Mouse (Mus musculus) T-helper 1 cell (primary cell): ENCODE results near the gene Trip6.

Experiments
- in situ Hi-C: fragments of 300-600 bp; cut with MboI, MseI; formaldehyde crosslinking; loops from one replicate; pipeline ENCODE4 v1.15.1; 2025; ENCODE audit warnings: high pct_unique_total_duplicates

The Trip6 gene

DNA sequence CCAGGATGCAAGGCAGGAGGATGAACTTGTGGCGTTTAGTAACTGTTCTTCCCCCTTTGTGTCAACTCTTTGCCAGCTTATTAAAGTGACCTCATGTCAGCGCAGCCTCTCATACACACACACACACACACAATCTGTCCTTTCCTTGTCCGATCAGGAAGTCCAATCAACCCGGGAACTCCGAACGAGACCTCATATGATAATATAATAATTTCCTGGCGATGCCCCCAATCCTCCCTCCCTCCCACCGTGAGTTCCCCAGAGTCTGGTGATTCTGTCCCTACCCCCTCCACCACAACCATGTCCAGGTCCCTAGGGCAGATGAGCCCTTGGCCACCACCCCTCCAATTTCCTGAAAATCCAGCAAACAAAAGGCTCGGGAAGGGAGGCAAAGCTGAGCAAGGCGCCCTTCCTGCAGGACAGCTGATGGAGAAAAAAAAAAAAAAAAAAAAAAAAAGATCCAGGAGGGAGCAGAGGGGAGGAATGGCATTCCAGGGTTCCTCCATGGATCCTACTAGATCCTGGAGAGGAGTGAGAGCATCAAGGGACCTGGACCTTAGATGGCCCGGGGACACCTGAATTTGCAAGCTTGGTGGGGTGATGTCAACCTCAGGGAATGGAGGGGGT, 24.6 kb upstream of the Trip6 start:
- in situ Hi-C loops: no loop called here

DNA sequence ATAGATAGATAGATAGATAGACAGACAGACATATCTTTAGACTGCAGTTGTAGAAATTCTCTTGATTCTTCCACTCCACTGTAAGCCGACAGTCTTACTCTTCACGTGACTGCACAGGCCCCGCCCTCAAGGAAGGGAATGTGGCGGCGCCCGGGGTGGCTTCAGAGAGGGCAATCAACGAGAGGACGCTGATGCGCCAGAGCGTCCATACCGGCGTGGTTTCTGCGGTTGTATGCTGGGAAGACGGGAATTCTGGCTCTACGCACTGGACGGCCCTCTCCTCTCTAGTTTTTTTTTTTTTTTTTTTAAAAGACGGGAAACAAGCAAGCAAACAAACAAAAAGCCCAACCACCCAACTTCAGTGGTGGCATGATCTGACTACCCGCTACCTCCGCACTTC, 24.1 kb upstream of the Trip6 start:
- in situ Hi-C loops: no loop called here

DNA sequence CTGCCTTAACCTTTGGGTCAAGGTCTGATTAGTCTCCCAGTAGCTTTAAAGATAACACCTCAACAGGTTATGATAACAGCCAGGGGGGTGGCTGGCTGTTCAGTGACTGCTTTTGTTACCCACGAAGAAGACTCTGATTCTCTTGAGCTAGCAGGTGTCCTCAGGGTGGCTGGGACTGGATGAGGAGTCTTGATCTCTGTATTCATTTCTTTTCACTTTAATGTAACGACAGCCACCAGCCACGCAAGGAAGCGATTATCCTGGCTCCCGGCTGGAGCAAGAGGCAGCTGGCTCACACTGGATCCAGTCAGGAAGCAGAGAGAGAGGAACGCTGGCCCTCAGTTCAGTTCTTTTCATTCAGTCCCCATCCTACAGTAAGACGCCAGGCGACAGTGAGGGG, 23.0 kb upstream of the Trip6 start:
- in situ Hi-C loops: no loop called here

DNA sequence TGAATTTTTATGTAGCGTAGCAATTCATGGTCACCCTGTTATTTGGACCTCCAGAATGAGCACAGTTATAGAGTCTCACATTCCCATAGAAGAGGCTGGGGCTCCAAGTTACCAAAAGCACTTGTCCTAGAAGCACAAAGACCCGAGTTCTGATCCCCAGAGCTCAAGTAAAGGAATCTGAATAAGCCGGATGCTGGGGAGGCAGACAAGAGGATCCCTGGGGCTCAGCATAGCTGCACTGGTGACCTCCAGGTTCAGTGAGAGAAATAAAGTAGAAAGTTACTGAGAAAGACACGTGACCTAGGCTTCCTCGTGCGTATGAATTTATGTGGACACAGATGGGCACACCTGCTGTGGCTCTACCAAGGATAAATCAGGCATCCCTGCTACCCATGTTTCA, 20.9 kb upstream of the Trip6 start:
- in situ Hi-C loops: no loop called here

DNA sequence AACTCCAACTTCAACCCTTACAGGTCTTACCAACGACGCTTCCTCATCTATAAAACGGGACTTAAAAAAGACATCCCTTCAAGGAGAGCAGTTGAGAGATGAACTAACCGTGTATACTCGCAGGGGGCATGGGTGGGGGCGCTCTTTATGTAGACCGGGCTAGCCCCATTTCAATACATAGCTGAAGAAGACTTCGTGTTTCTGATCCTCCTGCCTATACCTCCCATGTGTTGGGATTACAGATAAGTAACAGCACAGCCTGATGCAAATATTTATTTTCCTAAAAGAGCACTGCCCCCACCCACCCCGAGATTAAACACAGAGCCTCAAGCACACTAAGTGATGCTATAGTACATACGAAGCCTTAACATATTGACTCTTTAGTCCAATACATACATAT, 20.1 kb upstream of the Trip6 start:
- in situ Hi-C loops: no loop called here

DNA sequence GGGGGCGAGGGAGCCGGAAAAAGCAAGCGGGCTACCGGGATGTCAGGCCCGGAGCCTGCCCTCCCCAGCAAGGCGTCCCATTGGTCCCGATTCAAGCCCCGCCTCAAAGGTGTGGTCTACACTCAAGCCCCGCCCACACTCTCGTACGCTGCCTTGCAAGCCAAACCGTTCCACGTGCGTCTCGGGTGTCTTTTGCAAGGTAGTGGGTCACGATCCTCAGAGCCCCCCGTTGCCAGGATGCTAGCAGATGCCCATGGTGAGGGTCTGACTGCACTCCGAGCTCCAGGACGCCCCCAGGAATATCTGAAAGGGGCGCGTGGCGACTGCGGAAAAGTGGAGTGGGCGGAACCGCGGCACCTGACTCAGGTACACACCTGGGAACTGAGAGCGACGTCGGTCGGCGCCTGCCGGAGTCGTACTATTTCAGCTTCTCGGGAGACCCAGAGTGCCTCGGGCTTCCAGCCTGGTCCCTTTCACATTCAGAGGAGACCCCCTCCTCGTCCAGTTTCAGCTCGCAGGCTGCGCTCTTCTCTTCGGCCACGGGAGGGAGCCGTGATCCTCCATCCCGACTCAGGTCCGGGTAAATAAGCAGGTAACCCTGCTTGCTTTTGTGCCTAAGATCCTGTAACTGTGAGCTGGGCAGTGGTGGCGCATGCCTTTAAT, 19.4 kb upstream of the Trip6 start, which contains the start of gene Slc12a9:
Gene Slc12a9, minus strand, starts transcription at position 86 of the 663 bp plus-strand sequence.
- in situ Hi-C loops: no loop called here

- in situ Hi-C loops: no loop called here
Observed at GRCm38 (mm10) chr5:137332857-137333511, 18.8 kb upstream of the Trip6 start.

- in situ Hi-C loops: no loop called here
Observed at GRCm38 (mm10) chr5:137330910-137331309, 16.7 kb upstream of the Trip6 start.

DNA sequence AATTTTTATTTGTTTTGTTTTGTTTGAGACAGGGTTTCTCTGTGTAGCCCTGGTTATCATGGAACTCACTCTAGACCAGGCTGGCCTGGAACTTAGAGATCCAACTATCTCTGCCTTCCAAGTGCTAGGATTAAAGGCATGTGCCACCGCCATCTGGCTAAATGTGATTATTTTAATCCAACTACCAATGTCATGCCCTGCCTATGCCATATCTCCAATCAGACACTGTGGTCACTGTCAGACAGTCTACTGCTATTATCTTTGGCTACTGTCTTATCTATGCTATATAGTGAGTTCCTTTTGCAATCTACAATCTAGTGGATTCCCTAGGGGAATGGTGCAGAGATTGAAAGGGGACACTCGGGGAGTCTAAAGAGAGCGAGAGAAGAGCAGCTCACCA, 6.8 kb upstream of the Trip6 start:
- in situ Hi-C loops: loop anchor here (25.0 kb wide), 1 partner anchor 841 kb away; the partner anchor contains the start of genes Ap4m1, Cops6, Mcm7 and Zfp113

- in situ Hi-C loops: loop anchor here (25.0 kb wide), 1 partner anchor 844 kb away; the partner anchor contains the start of genes Ap4m1, Cops6, Mcm7 and Zfp113
Observed at GRCm38 (mm10) chr5:137318570-137318969, 4.4 kb upstream of the Trip6 start.

GRCm38 (mm10) chr5:137317361-137317760, 3.2 kb upstream of the Trip6 start:
- in situ Hi-C loops: loop anchor here (25.0 kb wide), 1 partner anchor 845 kb away; the partner anchor contains the start of genes Ap4m1, Cops6, Mcm7 and Zfp113

DNA sequence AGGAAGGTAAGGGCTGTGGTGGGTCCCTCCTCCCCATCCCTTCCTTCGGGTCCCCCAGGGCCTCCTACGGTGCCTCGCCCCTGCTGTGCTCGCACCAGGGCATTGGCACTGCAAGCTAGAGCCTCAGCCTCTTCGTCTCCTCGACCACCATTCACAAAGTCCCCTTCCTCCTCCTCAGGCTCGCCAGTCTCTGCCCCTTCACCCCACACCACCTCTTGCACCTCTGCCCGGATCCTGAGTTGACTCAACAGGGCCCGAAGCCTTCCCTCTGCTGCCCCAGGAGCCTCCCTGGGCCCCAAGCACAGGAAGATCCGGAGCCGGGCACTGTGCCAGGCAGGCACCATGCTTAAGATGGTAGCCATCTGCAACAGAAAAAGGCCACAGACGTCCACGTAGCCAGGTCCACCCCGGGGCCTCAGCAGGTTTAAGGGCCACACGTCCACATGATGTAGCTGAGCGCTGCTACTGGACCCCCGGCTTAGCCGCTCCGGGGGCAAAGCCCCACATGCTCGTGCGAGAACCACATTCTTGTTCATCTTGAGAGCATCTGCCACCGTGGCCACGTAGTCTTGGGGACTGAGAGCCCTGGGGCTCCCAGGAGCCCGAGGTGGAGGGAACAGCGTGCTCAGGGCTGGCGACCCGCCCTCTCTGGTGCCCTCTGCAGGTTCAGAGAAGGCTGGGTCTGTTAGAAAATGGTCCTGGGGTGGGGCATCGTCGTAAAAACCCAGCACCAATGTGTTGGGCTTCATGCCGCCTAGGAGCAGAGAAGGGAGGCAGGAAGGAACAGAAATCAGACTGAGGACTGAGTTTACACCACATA, 1.1 kb upstream of the Trip6 start:
- in situ Hi-C loops: loop anchor here (25.0 kb wide), 1 partner anchor 847 kb away; the partner anchor contains the start of genes Ap4m1, Cops6, Mcm7 and Zfp113

- in situ Hi-C loops: loop anchor here (25.0 kb wide), 1 partner anchor 849 kb away; the partner anchor contains the start of genes Ap4m1, Cops6, Mcm7 and Zfp113
Observed at GRCm38 (mm10) chr5:137313466-137314192, 575 bp downstream of the Trip6 start.

GRCm38 (mm10) chr5:137308356-137308755, 5.8 kb downstream of the Trip6 start:
- in situ Hi-C loops: loop anchor here (10.0 to 25.0 kb wide), 2 partner anchors 854 to 1374 kb away; partner anchors contain the start of genes Ap4m1, Cops6, Mcm7 and Ywhag

DNA sequence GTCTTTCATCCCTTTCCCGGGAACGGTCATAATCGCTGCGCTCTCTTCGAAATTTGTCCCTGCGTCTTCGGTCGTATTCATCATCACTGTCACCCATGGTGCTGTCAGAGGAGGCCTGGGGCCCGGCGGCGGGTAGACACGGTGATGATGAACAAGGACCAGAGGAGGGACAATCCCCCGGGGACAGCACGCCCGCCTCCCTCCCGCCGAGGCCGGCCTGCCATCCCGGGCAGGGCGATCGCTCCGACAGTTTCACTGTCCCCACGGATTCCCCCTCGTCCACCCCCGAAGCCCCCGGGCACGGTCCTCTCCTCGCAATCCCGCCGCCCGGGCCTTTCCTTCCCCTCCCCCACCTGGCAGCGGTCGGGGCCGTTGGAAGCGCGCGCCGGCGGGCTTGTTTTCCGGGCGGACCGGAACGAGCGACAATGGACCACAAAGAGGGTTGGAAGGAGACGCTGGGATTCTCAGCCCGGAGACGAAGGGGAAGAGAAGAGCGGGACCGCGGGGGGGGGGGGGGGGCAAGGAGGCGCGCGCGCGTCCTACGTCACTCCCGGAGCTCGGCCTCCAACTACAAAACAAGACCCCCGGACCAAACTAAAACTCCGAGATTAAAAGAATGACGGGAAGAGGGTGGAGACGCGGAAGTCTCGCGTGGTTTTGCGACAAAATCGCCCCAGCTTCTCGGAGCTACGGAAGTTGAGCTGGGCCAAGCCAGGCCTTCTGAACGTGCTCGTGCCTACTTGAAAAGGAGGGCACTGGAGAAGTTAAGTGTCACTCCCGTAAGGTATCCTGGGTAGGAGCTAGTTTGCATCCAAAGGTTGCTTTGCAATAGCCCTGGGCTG, 6.9 kb downstream of the Trip6 start, which contains the start of gene Srrt:
Gene Srrt, minus strand, starts transcription at position 604 of the 842 bp plus-strand sequence.
- in situ Hi-C loops: loop anchor here (10.0 to 25.0 kb wide), 2 partner anchors 855 to 1372 kb away; partner anchors contain the start of genes Ap4m1, Cops6, Mcm7 and Ywhag

GRCm38 (mm10) chr5:137306439-137307005, 7.7 kb downstream of the Trip6 start:
- in situ Hi-C loops: loop anchor here (10.0 to 25.0 kb wide), 2 partner anchors 856 to 1372 kb away; partner anchors contain the start of genes Ap4m1, Cops6, Mcm7 and Ywhag

DNA sequence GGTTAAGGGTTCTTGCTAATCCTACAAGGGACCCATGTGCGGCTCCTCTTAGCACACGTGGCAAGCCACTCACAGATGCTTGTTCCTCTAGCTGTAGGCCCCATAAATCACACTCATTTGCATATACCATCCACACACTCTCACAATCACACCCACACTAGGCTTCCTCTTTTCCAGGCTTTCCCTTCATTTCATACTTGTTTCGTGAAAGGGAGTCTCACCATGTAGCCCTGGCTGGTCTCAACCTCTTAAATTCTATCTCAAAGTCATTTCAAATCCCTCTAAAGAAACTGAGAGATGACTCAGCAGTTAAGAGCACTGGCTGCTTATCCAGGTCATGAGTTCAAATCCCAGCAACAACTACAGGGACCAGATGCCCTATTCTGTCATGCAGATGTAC, 8.4 kb downstream of the Trip6 start:
- in situ Hi-C loops: loop anchor here (10.0 to 25.0 kb wide), 2 partner anchors 856 to 1371 kb away; partner anchors contain the start of genes Ap4m1, Cops6, Mcm7 and Ywhag

GRCm38 (mm10) chr5:137304816-137305215, 9.4 kb downstream of the Trip6 start:
- in situ Hi-C loops: loop anchor here (10.0 to 25.0 kb wide), 2 partner anchors 857 to 1370 kb away; partner anchors contain the start of genes Ap4m1, Cops6, Mcm7 and Ywhag

DNA sequence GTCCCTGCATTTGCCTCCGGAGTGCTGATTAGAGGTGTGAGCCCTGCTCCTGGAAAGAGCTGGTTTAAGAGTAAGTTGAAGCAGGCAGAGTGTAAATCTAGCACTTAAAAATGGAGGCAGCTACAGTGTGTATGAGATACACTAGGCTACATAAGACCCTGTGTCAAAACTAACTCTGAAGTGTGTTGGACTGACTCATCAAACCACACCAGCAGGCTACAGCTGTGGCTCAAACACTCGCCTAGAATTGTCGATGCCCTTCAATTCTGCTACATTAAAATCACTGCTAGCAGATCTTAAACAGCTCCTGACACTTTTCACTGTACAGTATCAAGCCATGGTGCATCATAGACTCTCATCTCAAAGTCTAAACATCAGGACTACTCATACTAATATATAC, 10.0 kb downstream of the Trip6 start:
- in situ Hi-C loops: loop anchor here (10.0 to 25.0 kb wide), 2 partner anchors 858 to 1369 kb away; partner anchors contain the start of genes Ap4m1, Cops6, Mcm7 and Ywhag
